Mouse (Mus musculus) activated CD4-positive, CD25-positive, alpha-beta regulatory T cell, adult 4 months (primary cell): ENCODE measurements around the gene Sohlh2. TPM values are rescaled to one million over a fixed set of nuclear protein-coding genes. Genes with fewer than 3 reads are reported as not detected.
"Not testable (repeated sequence)": the region's sequence is repeated elsewhere in the genome, so short reads cannot be mapped to it uniquely, and the experiment has no call there.

ENCODE experiments used
- ATAC-seq: one replicate; pipeline ENCODE4 v1.8.0; 2017
- polyA plus RNA-seq, 2 experiments: library from polyadenylated mRNA; unstranded; fragments of 100-300 nt; shearing (Covaris generic); gene quantifications; one replicate each; pipeline ENCODE4 v1.2.1; 2017

The Sohlh2 gene
- not detected for polyA plus RNA-seq

- no peak for ATAC-seq
Observed at GRCm38 (mm10) chr3:55181766-55182165, at the start of gene Sohlh2. TSS of gene Sohlh2 (plus strand) at chr3:55182028.

DNA sequence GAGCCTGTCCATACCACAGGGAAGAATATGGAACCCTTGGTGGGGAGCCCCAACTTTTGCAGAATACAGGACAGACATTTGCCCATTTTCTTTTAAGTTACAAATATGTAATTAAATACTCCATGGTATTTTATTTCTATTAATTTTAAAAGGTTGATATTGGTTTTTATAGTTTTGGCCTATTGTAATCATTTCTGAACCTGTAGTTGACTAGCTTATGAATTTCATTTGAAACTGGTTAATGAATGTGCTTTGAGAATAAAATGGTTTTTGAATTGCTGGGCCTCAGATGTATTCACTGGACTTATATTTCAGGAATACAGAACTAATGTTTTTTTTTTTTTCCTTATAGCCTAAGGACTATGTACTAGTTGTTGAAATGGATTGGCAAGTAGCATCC lies 44.8 kb upstream of the Sohlh2 start, which contains the start of gene Ccdc169:
Gene Ccdc169, plus strand, starts transcription at position 301 of the 400 bp plus-strand sequence.
- ATAC-seq, result no peak

GRCm38 (mm10) chr3:55139837-55140236 lies 42.0 kb upstream of the Sohlh2 start:
- ATAC-seq, result no peak

DNA sequence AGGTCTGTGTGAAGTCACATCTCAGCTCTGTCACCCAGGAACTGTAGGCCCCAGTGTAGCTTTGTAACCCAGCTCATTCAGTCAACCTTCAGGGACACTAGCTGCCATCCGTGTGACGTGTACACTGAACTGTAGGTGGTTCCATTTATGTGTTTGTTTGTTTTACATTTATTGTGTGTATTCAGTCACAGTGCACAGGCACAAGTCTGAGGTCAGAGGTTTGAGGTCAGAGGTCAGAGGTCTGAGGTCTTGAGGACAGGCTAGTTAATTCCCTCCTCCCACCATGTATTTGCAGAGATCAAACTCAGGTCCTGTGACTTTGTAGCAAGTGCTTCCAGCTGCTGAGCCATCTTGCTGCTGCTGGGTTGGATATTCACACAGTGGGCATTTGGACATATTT lies 40.4 kb upstream of the Sohlh2 start:
- no peak for ATAC-seq

- ATAC-seq, result no peak
Observed at GRCm38 (mm10) chr3:55144916-55145315, 36.9 kb upstream of the Sohlh2 start.

DNA sequence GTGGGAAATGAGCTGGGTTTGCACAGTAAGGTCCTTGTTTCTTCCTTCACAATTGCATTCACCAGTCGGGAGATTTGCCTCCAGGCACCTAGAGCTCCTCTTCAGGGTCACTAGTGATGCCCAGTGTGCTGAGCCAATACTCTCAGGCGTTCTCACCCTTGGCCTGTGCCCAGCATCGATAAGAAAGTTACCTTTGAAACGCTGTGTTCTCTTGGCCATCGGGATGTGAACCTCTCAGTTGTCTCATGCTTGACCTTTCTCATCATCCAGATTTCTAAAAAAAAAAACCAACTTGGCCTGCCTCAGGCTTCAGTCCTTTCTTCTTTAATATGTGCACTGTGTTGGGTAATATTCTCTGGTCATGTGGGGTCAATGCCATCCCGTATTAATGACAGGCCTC lies 35.4 kb upstream of the Sohlh2 start:
- no peak for ATAC-seq

DNA sequence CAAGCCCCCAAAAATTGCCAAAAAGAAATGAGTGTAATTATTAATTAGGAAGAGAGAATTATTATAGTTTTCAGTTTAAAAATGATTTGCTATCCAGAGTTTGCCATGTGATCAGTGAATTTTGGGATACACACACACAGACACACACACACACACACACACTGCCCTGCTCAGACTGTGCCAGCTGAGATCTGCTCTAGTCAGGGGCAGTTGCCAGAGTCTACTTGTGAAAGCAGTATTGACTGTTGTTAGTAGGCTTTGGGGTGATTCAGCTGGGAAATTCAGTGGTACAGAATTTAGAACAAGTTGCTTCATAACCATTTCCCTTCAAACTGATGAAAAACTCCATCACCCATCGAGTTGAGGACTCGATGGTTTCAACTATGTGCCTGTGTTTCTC lies 34.7 kb upstream of the Sohlh2 start:
- no peak for ATAC-seq

DNA sequence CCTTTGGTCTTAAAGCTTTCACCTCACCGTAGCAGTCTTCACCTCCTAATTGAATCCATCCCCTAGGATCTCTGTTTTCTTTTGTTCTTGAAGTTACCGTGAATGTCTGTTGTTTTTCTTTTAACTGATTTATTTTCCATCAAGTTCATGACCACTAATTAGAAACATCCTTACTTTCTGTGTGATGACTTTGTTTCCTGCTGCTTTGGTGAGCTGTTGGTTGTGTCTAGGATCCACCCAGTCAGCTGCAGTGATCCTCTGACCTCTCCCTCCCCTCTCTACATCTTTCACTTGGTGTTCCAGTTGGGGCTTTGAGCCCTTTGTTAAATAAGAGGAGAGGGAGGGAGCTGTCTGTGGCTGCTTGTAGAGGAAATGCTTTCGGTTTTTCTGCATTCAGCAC lies 33.7 kb upstream of the Sohlh2 start:
- ATAC-seq, result no peak

- ATAC-seq, result no peak
Observed at GRCm38 (mm10) chr3:55151656-55152433, 30.0 kb upstream of the Sohlh2 start.

DNA sequence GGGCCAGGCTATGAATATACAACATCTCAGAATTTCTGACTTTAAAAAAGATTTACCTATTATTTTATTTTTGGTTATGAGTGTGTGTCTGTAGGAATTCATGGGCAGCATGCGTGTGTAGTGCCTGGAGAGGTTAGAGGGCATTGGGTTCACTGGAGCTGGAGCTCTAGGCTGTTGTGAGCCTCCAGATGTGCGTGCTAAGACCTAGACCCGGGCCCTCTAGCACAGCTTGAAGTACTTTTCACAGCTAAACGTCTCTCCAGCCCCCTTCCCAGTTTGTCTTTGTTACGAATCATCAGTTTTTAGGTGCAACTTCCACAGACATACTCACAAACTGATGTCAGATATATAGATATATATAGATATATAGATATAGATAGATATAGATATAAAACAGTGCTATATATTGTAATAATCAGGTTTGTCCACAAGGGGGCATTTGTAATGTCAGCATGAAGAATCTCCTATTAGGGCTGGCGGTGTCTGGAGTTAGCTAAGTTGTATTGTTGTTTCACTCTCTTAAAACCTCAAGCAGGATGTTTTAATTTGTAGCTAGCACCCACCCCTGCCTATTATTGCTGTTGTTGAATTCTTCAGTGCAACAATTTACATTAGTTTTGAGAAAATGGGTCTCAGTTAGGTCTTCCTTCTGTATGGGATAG lies 29.0 kb upstream of the Sohlh2 start:
- peak; percentile 60 for ATAC-seq

DNA sequence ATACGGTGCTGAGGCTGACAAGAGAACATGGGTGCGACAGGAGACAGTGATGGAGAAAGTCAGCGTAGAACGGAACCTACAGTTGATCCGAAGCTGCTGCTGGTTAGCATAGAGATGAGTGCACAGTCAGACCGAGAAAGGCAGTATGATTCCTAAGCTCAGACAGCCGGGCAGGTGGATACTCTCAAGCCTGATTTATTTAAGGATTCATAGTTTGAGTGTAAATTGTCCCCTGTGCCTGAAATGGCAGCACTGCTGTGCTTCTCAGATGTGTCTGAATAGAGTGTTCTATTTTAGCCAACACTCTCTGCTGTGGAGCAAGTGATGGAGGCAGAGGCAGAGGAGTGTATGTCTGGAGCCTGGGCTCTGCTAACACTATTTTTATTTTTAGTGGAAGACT lies 27.7 kb upstream of the Sohlh2 start:
- no peak for ATAC-seq

GRCm38 (mm10) chr3:55157413-55157812 lies 24.4 kb upstream of the Sohlh2 start:
- ATAC-seq, result no peak

- no peak for ATAC-seq
Observed at GRCm38 (mm10) chr3:55161144-55161543, 20.7 kb upstream of the Sohlh2 start.

GRCm38 (mm10) chr3:55163510-55163909 lies 18.3 kb upstream of the Sohlh2 start:
- ATAC-seq, result no peak

- no peak for ATAC-seq
Observed at GRCm38 (mm10) chr3:55172478-55172877, 9.3 kb upstream of the Sohlh2 start.

DNA sequence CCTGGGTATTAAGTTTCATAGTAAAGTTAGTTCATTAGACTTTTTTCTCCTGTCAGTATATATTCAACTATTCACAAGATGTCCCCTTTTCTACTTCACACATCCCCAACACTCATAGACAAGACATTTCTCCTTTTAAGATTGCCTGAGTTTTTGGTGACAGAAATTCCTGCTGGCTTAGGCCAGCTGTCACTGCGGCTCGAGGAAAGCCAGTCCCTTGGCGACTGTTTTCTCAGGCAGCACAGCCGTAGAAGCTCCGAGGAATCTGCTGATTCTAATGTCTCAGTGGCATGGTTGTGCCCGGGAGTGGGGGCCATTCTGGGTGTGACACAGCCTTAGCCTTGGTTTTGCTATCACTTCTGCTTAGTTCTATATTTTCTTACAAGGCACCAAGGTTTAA lies 4.6 kb upstream of the Sohlh2 start:
- no peak for ATAC-seq

GRCm38 (mm10) chr3:55191668-55192067 lies 9.8 kb downstream of the Sohlh2 start:
- ATAC-seq, result no peak

GRCm38 (mm10) chr3:55193351-55193750 lies 11.5 kb downstream of the Sohlh2 start:
- no peak for ATAC-seq

DNA sequence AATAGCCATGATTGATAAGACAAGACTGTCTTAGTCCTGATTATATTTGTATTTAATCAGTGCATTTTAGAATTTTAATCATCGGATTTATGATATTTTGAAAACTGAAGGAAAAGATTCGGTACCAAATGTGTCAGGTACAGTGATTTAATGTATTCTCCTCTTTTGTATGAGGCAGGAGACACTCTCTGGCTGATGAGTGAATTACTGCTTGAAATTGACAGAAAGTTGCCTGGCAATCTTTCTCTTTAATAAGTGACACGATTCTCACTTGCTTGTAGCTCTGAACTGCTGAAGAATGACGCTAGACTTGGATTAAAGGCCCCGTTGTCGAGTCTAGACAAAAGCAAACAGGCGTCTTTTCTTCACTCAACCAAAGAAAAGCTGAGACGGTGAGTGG lies 13.0 kb downstream of the Sohlh2 start:
- no peak for ATAC-seq

GRCm38 (mm10) chr3:55195581-55196327 lies 13.9 kb downstream of the Sohlh2 start:
- ATAC-seq, result no peak

DNA sequence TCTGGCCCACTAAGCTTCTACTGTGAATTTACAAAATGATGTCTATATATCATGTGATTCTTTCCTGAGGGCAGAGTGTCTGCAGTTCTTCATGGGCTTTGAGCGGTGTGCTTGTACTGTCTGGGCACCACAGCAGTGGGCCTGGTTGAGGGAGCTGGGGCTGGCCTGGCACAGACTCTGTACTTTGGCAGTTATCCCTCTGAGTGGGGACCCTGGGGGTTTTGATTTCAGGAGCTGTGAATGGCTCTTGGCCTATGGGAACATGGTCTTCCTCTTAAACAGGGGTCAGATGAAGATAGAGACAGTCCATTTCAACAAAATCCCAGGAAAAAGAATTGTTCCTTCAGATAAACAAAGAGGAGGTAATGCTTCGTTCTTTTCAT lies 14.5 kb downstream of the Sohlh2 start:
- ATAC-seq, result no peak

GRCm38 (mm10) chr3:55203621-55204020 lies 21.8 kb downstream of the Sohlh2 start:
- not testable (repeated sequence) for ATAC-seq

DNA sequence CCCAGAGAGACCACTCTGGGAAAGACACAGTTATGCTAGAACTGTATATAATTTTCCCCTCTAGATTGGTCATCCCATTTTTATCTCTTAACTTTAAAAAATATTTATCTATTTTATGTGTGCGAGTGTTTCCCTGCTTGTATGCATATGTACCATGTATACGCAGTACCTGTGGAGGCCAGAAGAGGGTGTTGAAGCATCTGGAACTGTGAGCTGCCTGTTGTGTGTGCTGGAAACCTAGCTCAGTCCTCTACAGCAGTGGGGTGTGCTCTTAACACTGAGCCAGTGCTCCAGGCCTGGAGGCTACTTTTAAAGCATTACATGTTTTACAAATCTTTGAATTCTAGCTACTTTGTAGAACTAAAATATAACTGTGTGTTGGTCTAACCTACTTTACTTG lies 24.6 kb downstream of the Sohlh2 start:
- ATAC-seq, result no peak

DNA sequence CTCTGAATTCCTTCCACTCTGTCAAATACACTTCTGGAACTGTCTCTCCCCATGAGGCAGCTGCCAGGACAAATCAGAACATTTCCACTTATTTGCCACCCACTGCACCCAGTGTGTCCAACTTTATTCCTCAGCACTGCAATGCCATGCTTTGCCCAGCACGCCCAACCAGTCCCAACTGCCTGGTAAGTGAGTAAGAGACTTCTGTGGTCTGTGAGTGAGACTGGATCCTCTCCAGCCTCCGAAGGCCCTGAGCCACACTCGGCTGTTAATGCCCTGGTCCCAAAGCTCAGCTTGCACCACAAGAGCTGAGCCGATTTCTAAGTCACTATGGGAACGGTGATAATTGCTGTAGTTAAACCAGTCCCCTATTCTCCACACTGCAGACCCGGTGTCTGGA lies 25.8 kb downstream of the Sohlh2 start:
- ATAC-seq, result no peak
